Mouse (Mus musculus) small intestine, adult 2 months (tissue): ENCODE results near the gene Stk19. TPM values are rescaled to one million over a fixed set of nuclear protein-coding genes. Genes with fewer than 3 reads are reported as not detected.

Experiments
- H3K27ac ChIP-seq: fragments of 200-500 bp; 2 replicates; pipeline ENCODE4 v1.5.1; 2012; ENCODE audit warnings: low read depth, low read length, control low read depth, inconsistent platforms; ENCODE audit not compliant: insufficient read depth
- H3K27me3 ChIP-seq: fragments of 200-500 bp; 2 replicates; pipeline ENCODE4 v1.6.1; 2012; ENCODE audit warnings: mild to moderate bottlenecking, moderate library complexity, low read length, inconsistent platforms; ENCODE audit not compliant: control insufficient read depth, insufficient read depth
- H3K36me3 ChIP-seq: fragments of 200-500 bp; 2 replicates; pipeline ENCODE4 v1.6.1; 2012; ENCODE audit warnings: mild to moderate bottlenecking, low read length, control low read depth, inconsistent platforms; ENCODE audit not compliant: control insufficient read depth, insufficient read depth
- H3K4me1 ChIP-seq: fragments of 200-500 bp; 2 replicates; pipeline ENCODE4 v1.6.1; 2012; ENCODE audit warnings: low read length, inconsistent platforms, mixed read lengths; ENCODE audit not compliant: control insufficient read depth, insufficient read depth, insufficient read length
- H3K4me3 ChIP-seq: fragments of 200-500 bp; 2 replicates; pipeline ENCODE4 v1.5.1; 2012; ENCODE audit warnings: low read depth, mild to moderate bottlenecking, control low read depth, inconsistent platforms, low read length, moderate library complexity
- CTCF ChIP-seq: fragments of 200-500 bp; IDR thresholded peaks from 2 replicates; pipeline ENCODE4 v1.5.1; 2012; ENCODE audit warnings: low read depth, mild to moderate bottlenecking, control low read depth, inconsistent platforms, low read length, moderate library complexity, mixed read lengths; ENCODE audit not compliant: insufficient replicate concordance, insufficient read length; ENCODE audit errors: extremely low read depth
- POLR2A ChIP-seq: fragments of 200-500 bp; IDR thresholded peaks from 2 replicates; pipeline ENCODE4 v1.6.1; 2012; ENCODE audit warnings: low read depth, mild to moderate bottlenecking, control low read depth, inconsistent platforms, low read length, moderate library complexity
- WGBS: fragments of 180-500 bp; shearing (Covaris S2); methylation state at CpG from one replicate; pipeline ENCODE4 v1.1.7; 2018; 5-methylcytosine and 5-hydroxymethylcytosine counted together
- polyA plus RNA-seq: library from polyadenylated mRNA; depleted of rRNA; stranded (reverse); fragments of >200 nt; gene quantifications from 2 replicates; pipeline ENCODE4 v1.2.3, GENCODE M21; 2012; rRNA removed

Stk19 gene
- polyA plus RNA-seq: 28.6 and 56.3 TPM in 2 replicates

DNA sequence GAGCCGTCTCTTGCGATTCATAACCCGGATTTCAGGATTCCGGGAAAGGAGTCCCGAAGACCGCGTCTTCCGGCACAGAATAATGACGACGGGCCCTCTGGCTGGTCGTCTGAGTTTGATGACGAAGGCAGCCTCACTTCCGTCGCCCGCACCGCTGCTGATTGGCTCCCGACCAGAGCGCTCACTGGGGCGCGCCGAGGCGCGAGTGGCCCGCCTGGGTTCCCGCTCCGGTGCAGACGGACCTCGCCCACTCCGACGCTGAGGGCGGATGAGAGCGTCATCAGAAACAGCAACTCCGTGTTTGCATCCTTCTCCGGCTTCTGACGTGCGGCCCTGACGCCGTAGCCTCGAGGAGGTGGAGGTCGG is at the start of gene Stk19, which contains the start of gene Dxo:
TSS of gene Stk19 (minus strand) at position 90 of the 366 bp plus-strand sequence.
TSS of gene Dxo (plus strand) at position 164 of the 366 bp plus-strand sequence.
- H3K4me3 ChIP-seq: peak within 1 kb of the TSS; percentile 79
- peaks cover 11% of the 10 kb centered on the region for H3K4me1 ChIP-seq
- peak within 1 kb of the TSS; percentile 66 for H3K27ac ChIP-seq
- WGBS: 1% methylated on average over 40 of the region's 40 CpGs
- no peak for TF ChIP-seq CTCF
- TF ChIP-seq POLR2A: peak; percentile 35
- no peaks in the 10 kb centered on the region for H3K27me3 ChIP-seq
- peaks cover 45% of the 10 kb centered on the region for H3K36me3 ChIP-seq

DNA sequence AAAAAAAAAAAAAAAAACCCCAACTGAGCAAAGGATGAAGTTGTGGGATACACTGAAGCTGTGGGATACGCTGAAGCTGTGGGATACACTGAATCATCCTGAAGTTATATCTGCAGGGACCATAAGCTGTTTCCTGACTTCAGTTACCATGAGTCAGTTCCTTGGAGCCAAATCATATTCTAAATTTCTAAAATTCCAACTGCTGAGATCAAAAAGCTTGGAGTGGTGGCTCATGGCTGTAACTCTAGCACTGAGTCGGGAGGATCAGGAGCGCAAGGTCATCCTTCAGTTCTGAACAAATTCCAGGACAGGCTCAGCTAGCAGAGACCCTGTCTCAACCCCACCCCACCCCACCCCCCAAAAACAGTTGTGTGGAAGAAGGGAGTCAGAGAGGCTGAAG is 48.9 kb upstream of the Stk19 start:
- no peak overlapping the region for H3K27ac ChIP-seq
- TF ChIP-seq POLR2A: no peak
- TF ChIP-seq CTCF: no peak
- no peaks in the 10 kb centered on the region for H3K36me3 ChIP-seq
- H3K4me1 ChIP-seq: peaks cover 4% of the 10 kb centered on the region; the same call in 1 of the 2 replicates
- no peak overlapping the region for H3K4me3 ChIP-seq
- H3K27me3 ChIP-seq: no peaks in the 10 kb centered on the region
- 89% methylated on average over 3 of the region's 3 CpGs for WGBS

DNA sequence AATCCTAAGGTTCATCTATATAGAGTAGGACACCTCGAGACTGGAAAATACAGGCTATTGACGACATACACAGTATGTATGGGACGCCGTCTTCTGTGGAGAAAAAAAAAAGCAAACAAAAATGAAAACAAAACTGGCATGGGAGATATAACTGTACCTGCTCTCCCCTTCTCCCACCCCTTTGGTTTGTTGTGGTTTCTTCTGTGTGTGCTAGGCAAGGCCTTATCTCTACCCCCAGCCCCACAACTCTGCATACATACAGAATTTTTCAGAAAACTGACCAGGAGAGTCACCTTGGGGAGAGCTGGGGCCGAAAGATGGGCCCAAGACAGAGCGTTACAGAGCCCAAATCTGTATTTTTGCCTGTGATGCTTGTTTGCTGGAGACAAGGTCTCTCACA is 48.0 kb upstream of the Stk19 start:
- Histone ChIP-seq H3K4me3 (no peak overlapping the region), H3K27ac (no peak overlapping the region), H3K36me3 (no peaks in the 10 kb centered on the region), H3K4me1 (peaks cover 7% of the 10 kb centered on the region), H3K27me3 (no peaks in the 10 kb centered on the region)
- TF ChIP-seq CTCF (no peak), POLR2A (no peak)
- WGBS: 92% methylated on average over 6 of the region's 6 CpGs

DNA sequence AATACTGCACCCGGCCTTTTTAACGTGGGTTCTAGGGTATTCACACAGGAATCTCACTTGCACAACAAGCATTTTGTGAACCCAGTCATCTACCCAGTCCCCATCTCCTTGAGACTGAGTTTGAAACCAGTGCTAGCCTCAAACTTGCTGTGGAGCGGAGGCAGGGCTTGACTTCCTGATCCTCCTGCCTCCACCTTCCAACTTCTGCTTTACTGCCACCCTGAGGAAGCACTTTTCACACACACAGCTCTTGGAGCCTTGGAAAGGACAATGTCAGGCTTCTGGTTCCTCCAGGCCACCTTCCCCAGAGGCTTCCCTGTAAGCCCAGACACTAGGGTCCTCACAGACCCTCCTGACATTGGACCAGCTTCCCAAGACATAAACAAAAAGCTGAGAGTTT is 46.6 kb upstream of the Stk19 start:
- WGBS: 57% methylated on average over 3 of the region's 3 CpGs
- H3K27ac ChIP-seq: no peak overlapping the region
- H3K36me3 ChIP-seq: no peaks in the 10 kb centered on the region
- H3K4me1 ChIP-seq: peaks cover 10% of the 10 kb centered on the region
- no peak for TF ChIP-seq POLR2A
- TF ChIP-seq CTCF: no peak
- H3K27me3 ChIP-seq: no peaks in the 10 kb centered on the region
- no peak overlapping the region for H3K4me3 ChIP-seq

DNA sequence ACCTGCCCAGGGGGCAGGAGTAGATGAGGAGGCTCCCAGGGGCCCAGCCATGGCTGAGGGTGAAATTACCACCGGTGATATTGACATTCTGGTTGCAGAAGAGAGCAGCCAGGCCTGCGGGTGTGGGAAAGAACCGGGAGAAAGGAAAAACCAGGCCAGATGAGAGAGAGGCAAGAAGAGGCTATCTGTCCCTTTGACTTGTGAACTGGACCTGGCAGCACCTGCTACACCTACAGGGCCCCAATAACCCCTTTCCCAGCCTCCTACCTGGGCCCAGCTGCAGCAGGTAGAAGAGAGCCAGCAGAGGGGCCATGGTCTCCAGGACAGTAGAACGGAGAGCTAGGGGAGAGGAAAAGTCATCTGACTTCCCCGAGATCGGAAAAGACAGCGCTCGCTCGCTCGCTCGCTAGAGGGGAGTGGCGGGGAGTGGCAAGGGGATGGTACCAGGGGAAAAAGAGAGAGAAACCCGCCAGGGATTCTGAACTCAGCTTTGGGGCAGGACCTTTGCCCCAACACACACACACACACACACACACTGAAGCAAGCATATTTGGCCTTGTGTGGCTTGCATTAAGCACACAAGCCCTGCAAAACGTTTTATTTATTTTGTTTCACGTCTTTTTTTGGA is 45.1 kb upstream of the Stk19 start, which contains the start of gene Gm20547:
TSS of gene Gm20547 (minus strand) at position 360 of the 628 bp plus-strand sequence.
- no peaks in the 10 kb centered on the region for H3K36me3 ChIP-seq
- H3K27ac ChIP-seq: no peak within 1 kb of the TSS
- peaks cover 10% of the 10 kb centered on the region for H3K4me1 ChIP-seq
- TF ChIP-seq CTCF (no peak), POLR2A (no peak)
- H3K4me3 ChIP-seq: peak within 1 kb of the TSS; percentile 50
- 6% methylated on average over 15 of the region's 15 CpGs for WGBS
- H3K27me3 ChIP-seq: no peaks in the 10 kb centered on the region

DNA sequence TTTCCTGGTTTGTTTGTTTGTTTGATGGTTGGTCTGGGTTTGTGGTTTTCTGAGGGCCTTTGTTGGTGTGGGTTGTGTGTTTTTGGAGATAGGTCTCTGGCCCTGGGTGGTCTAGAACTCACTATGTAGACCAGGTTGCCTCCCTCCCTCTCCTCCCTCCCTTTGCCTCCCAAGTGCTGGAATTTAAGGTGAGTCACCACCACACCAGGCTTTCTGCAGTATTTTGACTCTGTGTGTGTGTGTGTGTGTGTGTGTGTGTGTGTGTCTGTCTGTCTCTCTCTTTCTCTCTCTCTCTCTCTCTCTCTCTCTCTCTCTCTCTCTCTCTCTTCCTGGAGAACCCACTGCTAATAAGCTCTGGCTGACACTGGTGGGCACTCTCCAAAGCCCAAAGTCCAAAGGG is 44.4 kb upstream of the Stk19 start:
- Histone ChIP-seq H3K27ac (no peak overlapping the region), H3K4me1 (peaks cover 10% of the 10 kb centered on the region), H3K27me3 (no peaks in the 10 kb centered on the region), H3K36me3 (no peaks in the 10 kb centered on the region), H3K4me3 (peak overlapping the region; percentile 50)
- no peak for TF ChIP-seq CTCF
- no peak for TF ChIP-seq POLR2A

DNA sequence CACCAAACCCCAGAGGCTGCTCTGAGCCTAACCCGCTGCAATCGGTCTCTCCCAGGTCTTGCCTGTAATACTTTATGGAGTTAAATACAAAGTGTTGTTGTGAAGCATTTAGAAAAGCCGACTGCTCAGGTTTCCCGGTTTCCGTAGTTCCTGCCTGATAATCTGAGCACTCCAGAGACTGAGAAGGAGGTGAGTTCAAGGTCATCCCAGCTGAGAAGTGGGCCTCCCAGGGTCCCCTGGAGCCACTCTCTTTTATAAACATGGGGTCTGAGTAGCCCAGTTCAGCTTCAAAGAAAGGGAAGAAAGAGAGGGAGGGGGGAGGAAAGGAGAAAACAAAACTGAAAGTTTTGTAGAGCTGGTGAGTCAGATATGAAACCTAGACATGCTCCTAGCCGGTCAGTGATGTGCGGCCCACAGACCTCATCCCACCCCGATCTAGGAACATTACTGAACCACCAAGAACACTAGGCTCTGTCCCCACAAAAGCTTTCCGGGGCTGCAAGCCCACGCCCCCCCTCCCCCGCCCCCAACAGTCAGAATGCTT is 42.7 kb upstream of the Stk19 start, which contains the start of gene Zbtb12:
TSS of gene Zbtb12 (plus strand) at position 148 of the 544 bp plus-strand sequence.
- peaks cover 10% of the 10 kb centered on the region for H3K4me1 ChIP-seq
- H3K4me3 ChIP-seq: peak within 1 kb of the TSS; percentile 39; the same call in 1 of the 2 replicates
- no peak for TF ChIP-seq CTCF
- no peak for TF ChIP-seq POLR2A
- peak within 1 kb of the TSS; percentile 27 for H3K27ac ChIP-seq
- no peaks in the 10 kb centered on the region for H3K27me3 ChIP-seq
- no peaks in the 10 kb centered on the region for H3K36me3 ChIP-seq
- WGBS: 34% methylated on average over 11 of the region's 11 CpGs

DNA sequence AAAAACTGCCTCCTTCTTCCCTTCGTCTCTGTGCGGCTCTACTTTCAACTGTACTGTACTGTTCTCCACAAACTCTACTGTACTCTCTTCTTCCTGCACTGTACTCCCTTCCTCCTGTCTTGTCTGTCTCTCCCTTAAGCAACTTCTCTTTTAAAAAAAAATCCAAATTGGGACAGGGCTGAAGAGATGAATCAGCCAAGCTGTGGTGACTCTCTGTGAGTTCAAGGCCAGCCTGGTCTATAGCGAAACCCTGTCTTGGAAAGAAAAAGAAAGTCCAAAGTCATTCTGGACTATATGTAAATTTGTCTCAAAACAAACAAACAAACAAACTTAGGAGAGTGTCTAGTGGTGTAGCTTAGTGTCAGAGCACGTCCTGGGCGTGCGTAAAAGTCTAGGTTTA is 37.6 kb upstream of the Stk19 start:
- no peaks in the 10 kb centered on the region for H3K27me3 ChIP-seq
- no peaks in the 10 kb centered on the region for H3K36me3 ChIP-seq
- H3K4me3 ChIP-seq: no peak overlapping the region
- H3K27ac ChIP-seq: no peak overlapping the region
- H3K4me1 ChIP-seq: 0 out of 2 replicates have a peak, but pooled peaks cover 2% of the 10 kb centered on the region
- 85% methylated on average over 6 of the region's 6 CpGs for WGBS
- no peak for TF ChIP-seq CTCF
- TF ChIP-seq POLR2A: no peak
